Mouse (Mus musculus) heart, embryonic 14.5 days (tissue): ENCODE data around the gene Cyp26c1. TPM values are rescaled to one million over a fixed set of nuclear protein-coding genes. Genes with fewer than 3 reads are reported as not detected.

Experiments
- ATAC-seq: fragments of 200-750 bp; cut with Nextera tagmentation; 2 replicates; pipeline ENCODE4 v1.8.0; 2017; ENCODE audit warnings: low read depth, moderate TSS enrichment; ENCODE audit not compliant: insufficient number of reproducible peaks, insufficient read depth, low FRiP score
- H3K27ac ChIP-seq, 2 experiments: fragments of 200-500 bp in 1 of 2; fragments of 300-500 bp in 1 of 2; sonication (generic) in 1 of 2; replicated peaks in 1 of 2; 2 replicates each; pipeline ENCODE4 v1.5.1; 2012 to 2014; ENCODE audit warnings: low read depth in 2 of 2, low read length in 2 of 2, control low read depth in 1 of 2, mild to moderate bottlenecking in 1 of 2, mixed read lengths in 1 of 2; ENCODE audit not compliant: control insufficient read depth in 1 of 2, insufficient read depth in 1 of 2
- H3K27me3 ChIP-seq: fragments of 300-500 bp; sonication (generic); 2 replicates; pipeline ENCODE4 v1.6.1; 2014; ENCODE audit warnings: mild to moderate bottlenecking, low read length, control low read depth; ENCODE audit not compliant: control insufficient read depth, insufficient read depth
- H3K36me3 ChIP-seq: fragments of 300-500 bp; sonication (generic); 2 replicates; pipeline ENCODE4 v1.6.1; 2014; ENCODE audit warnings: mild to moderate bottlenecking, control low read depth, low read length, mixed read lengths; ENCODE audit not compliant: control insufficient read depth, insufficient read depth
- H3K4me1 ChIP-seq, 2 experiments: fragments of 200-500 bp in 1 of 2; fragments of 300-500 bp in 1 of 2; sonication (generic) in 1 of 2; 2 replicates each; pipeline ENCODE4 v1.6.1; 2012 to 2014; ENCODE audit warnings: low read length in 2 of 2, control low read depth in 1 of 2, mixed read lengths in 1 of 2; ENCODE audit not compliant: control insufficient read depth in 2 of 2, insufficient read depth in 2 of 2
- H3K4me2 ChIP-seq: fragments of 300-500 bp; sonication (generic); 2 replicates; pipeline ENCODE4 v1.6.1; 2014; ENCODE audit warnings: mild to moderate bottlenecking, low read length
- H3K4me3 ChIP-seq, 2 experiments: fragments of 200-500 bp in 1 of 2; fragments of 300-500 bp in 1 of 2; sonication (generic) in 1 of 2; 2 replicates each; pipeline ENCODE4 v1.5.1; 2012 to 2014; ENCODE audit warnings: low read length in 2 of 2, mild to moderate bottlenecking in 2 of 2, control low read depth in 1 of 2, low read depth in 1 of 2, moderate library complexity in 1 of 2; ENCODE audit not compliant: control insufficient read depth in 1 of 2, insufficient read depth in 1 of 2
- H3K9ac ChIP-seq: fragments of 300-500 bp; sonication (generic); 2 replicates; pipeline ENCODE4 v1.6.1; 2014; ENCODE audit warnings: mild to moderate bottlenecking, low read length
- H3K9me3 ChIP-seq: fragments of 300-500 bp; sonication (generic); 2 replicates; pipeline ENCODE4 v1.6.1; 2016; ENCODE audit warnings: low read length, control low read depth; ENCODE audit not compliant: control insufficient read depth
- WGBS: fragments of 180-500 bp; shearing (Covaris S2); extraction: QIAGEN DNeasy Blood & Tissue Kit; methylation state at CpG from one replicate; pipeline ENCODE4 v1.1.7; 2014; 5-methylcytosine and 5-hydroxymethylcytosine counted together
- polyA plus RNA-seq: library from polyadenylated mRNA; unstranded; fragments of >200 nt; fragmentation: Nextera tagmentation; extraction: Ambion mirVana; gene quantifications from 2 replicates; pipeline ENCODE4 v1.2.1, GENCODE M21; 2014

The Cyp26c1 gene
- polyA plus RNA-seq, 1 experiment from 2014 or later = not detected

- no peaks in the 10 kb centered on the region for H3K4me1 ChIP-seq
- H3K36me3 ChIP-seq = no peaks in the 10 kb centered on the region
- no peak overlapping the region for H3K4me2 ChIP-seq
- H3K27ac ChIP-seq = no peak overlapping the region
- no peaks in the 10 kb centered on the region for H3K9me3 ChIP-seq
- WGBS = 80% methylated on average over 5 of the region's 5 CpGs
- no peak overlapping the region for H3K9ac ChIP-seq
- no peak for ATAC-seq
- no peak overlapping the region for H3K4me3 ChIP-seq
- H3K27me3 ChIP-seq = no peaks in the 10 kb centered on the region
These were observed 15.9 kb upstream of the Cyp26c1 start for GRCm38 (mm10) chr19:37669486-37669885.

- 60% methylated on average over 12 of the region's 12 CpGs for WGBS
- ATAC-seq = no peak
These were observed 12.0 kb upstream of the Cyp26c1 start for GRCm38 (mm10) chr19:37673393-37673792.

DNA sequence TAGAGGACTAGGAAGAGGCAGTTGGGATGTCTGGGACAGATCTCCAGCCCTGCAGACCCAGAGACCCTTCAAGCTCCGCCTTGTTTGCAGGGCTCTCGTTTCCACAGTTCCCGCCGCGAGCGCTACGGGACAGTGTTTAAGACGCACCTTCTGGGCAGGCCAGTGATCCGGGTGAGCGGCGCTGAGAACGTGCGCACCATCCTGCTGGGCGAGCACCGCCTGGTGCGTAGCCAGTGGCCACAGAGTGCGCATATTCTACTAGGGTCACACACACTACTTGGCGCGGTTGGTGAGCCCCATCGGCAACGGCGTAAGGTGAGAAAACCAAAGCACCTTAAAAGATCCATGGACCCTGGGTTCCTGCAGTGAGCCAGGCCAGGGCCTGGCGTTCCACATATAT lies 966 bp downstream of the Cyp26c1 start:
- no peak overlapping the region for H3K4me3 ChIP-seq
- peaks cover 4% of the 10 kb centered on the region; the same call in 1 of the 2 replicates for H3K36me3 ChIP-seq
- WGBS = 12% methylated on average over 23 of the region's 23 CpGs

More at GRCm38 (mm10) chr19:37673393-37673792, 12.0 kb upstream of the Cyp26c1 start:
- Histone ChIP-seq H3K4me2 (no peak overlapping the region), H3K9ac (no peak overlapping the region), H3K27ac (no peak overlapping the region), H3K4me1 (no peaks in the 10 kb centered on the region), H3K36me3 (no peaks in the 10 kb centered on the region), H3K4me3 (no peak overlapping the region), H3K27me3 (no peaks in the 10 kb centered on the region), H3K9me3 (no peaks in the 10 kb centered on the region)

GRCm38 (mm10) chr19:37686941-37687850 lies 1.8 kb downstream of the Cyp26c1 start:
- Histone ChIP-seq H3K4me2 (peak overlapping the region; percentile 27), H3K9ac (no peak overlapping the region), H3K9me3 (no peaks in the 10 kb centered on the region), H3K4me3 (no peak overlapping the region), H3K27ac (no peak overlapping the region), H3K27me3 (peaks cover 97% of the 10 kb centered on the region), H3K4me1 (peaks cover 0 to 7% of the 10 kb centered on the region in 2 experiments; a peak in 1 of 4 replicates), H3K36me3 (peaks cover 4% of the 10 kb centered on the region; the same call in 1 of the 2 replicates)
- no peak for ATAC-seq
- 6% methylated on average over 62 of the region's 62 CpGs for WGBS

More for the DNA sequence above, 966 bp downstream of the Cyp26c1 start:
- peaks cover 89% of the 10 kb centered on the region for H3K27me3 ChIP-seq
- no peaks in the 10 kb centered on the region for H3K9me3 ChIP-seq
- ATAC-seq = no peak
- H3K4me1 ChIP-seq = peaks cover 0 to 7% of the 10 kb centered on the region in 2 experiments; a peak in 1 of 4 replicates
- H3K9ac ChIP-seq = no peak overlapping the region
- no peak overlapping the region for H3K27ac ChIP-seq
- no peak overlapping the region for H3K4me2 ChIP-seq

DNA sequence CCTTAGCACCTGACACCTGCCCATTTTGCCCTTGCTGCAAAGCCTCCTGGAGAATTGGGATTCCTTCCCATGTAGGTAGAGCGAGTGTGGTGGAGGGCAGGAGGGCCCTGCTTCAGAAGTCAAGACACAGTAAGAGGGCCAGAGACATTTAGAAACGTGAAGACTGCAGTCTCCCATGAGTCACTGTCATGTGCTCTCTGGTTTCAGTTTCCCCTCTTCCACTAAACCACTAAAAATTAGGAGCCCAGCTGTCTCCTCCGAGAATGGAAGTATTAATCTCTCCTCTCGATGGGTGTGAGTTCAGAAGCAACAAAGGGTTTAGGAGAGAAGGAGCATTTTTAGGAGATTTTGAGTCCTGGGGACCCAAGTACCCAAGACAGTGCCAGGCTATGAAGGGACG lies 4.1 kb downstream of the Cyp26c1 start:
- H3K27ac ChIP-seq = no peak overlapping the region
- no peak overlapping the region for H3K4me3 ChIP-seq
- peaks cover 0 to 7% of the 10 kb centered on the region in 2 experiments; a peak in 1 of 4 replicates for H3K4me1 ChIP-seq
- no peaks in the 10 kb centered on the region for H3K36me3 ChIP-seq
- ATAC-seq = no peak
- 61% methylated on average over 5 of the region's 5 CpGs for WGBS
- H3K9me3 ChIP-seq = no peaks in the 10 kb centered on the region
- peaks cover 100% of the 10 kb centered on the region for H3K27me3 ChIP-seq
- H3K9ac ChIP-seq = no peak overlapping the region
- no peak overlapping the region for H3K4me2 ChIP-seq

DNA sequence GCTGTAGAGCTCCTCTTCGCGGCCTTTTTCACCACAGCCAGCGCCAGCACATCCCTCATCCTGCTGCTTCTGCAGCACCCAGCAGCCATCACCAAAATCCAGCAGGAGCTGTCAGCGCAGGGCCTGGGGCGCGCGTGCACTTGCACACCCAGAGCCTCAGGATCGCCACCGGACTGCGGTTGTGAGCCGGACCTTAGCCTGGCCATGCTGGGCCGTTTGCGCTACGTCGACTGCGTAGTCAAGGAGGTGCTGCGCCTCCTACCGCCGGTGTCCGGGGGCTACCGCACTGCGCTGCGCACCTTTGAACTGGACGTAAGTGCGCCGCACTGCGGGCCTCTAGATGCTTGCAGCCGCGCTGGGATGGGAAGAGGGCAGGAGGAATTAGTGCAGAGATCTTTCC lies 5.3 kb downstream of the Cyp26c1 start:
- Histone ChIP-seq H3K4me1 (peaks cover 0 to 8% of the 10 kb centered on the region in 2 experiments; a peak in 2 of 4 replicates), H3K27me3 (peaks cover 100% of the 10 kb centered on the region), H3K27ac (no peak overlapping the region), H3K4me2 (peak overlapping the region; percentile 1; the same call in 1 of the 2 replicates), H3K9ac (no peak overlapping the region), H3K4me3 (peak overlapping the region; percentile 3 to 7; a peak in 2 of 4 replicates), H3K9me3 (no peaks in the 10 kb centered on the region), H3K36me3 (no peaks in the 10 kb centered on the region)
- WGBS = 12% methylated on average over 29 of the region's 29 CpGs
- no peak for ATAC-seq

DNA sequence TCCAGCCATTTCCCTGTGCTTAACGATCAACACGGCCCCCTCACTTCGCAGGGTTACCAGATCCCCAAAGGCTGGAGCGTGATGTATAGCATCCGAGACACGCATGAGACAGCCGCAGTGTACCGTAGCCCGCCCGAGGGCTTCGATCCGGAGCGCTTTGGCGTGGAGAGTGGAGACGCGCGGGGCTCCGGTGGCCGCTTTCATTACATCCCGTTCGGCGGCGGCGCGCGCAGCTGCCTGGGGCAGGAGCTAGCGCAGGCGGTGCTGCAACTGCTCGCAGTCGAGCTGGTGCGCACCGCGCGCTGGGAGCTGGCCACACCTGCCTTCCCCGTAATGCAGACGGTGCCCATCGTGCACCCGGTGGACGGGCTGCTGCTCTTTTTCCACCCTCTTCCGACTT lies 7.5 kb downstream of the Cyp26c1 start:
- WGBS = 2% methylated on average over 40 of the region's 40 CpGs
- H3K4me3 ChIP-seq = peak overlapping the region; percentile 37 to 46
- no peaks in the 10 kb centered on the region for H3K36me3 ChIP-seq
- no peak overlapping the region for H3K27ac ChIP-seq
- no peak overlapping the region for H3K9ac ChIP-seq
- peaks cover 100% of the 10 kb centered on the region for H3K27me3 ChIP-seq
- H3K9me3 ChIP-seq = no peaks in the 10 kb centered on the region
- ATAC-seq = no peak
- H3K4me2 ChIP-seq = peak overlapping the region; percentile 65
- H3K4me1 ChIP-seq = peaks cover 7 to 21% of the 10 kb centered on the region in 2 experiments
